ENCODE assay signal across 7 mouse cellular contexts in the genomic region with DNA sequence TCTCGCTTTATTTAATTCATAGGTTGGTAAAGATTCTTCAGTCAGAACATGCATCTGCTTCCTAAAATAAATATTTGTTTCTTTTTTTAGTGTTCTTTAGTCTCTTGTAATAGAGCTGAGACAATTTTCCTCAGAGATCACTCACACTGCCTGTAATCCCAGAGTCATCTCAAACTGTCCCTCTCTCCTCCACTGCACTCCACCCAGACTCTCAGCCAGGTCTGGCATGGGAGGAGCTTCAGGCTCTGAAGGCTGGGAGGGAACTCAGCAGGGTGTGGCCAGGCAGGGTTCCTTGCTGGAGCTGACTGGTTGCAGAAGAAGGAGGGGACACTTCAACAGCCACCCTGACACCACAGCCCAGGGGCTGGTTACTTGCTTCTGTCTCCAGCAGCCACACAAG.
DNase-seq lines count a peak whose midpoint lies in the region; ATAC-seq and TF ChIP-seq lines count a peak whose summit lies in the region.
"Not testable (repeated sequence)": the region's sequence is repeated elsewhere in the genome, so short reads cannot be mapped to it uniquely, and the experiment has no call there.

No protein-coding gene starts in this region.

- DNase-seq in liver, embryonic 14.5 days (ENCODE audit: low read depth in 3 of 3, low spot score in 3 of 3) = not testable (repeated sequence)

- TF ChIP-seq CTCF in liver, embryonic 14.5 days (IDR thresholded peaks at IDR 0.05; ENCODE audit: low read depth) = not testable (repeated sequence)

- WGBS in intestine, embryonic 16.5 days = no CpG with 5 or more reads among the region's 1 CpGs
- no CpG with 5 or more reads among the region's 1 CpGs for WGBS in liver, embryonic 12.5 days (ENCODE audit: insufficient replicate concordance)
- no CpG with 5 or more reads among the region's 1 CpGs for WGBS in liver, embryonic 14.5 days (ENCODE audit: insufficient replicate concordance)
- no CpG with 5 or more reads among the region's 1 CpGs for WGBS in liver, embryonic 16.5 days (ENCODE audit: insufficient replicate concordance)

- not testable (repeated sequence) for TF ChIP-seq EP300 in liver, embryonic 14.5 days (IDR thresholded peaks at IDR 0.05; ENCODE audit: low read depth)

- H3K36me3 ChIP-seq in intestine, embryonic 16.5 days (ENCODE audit: control insufficient read depth, insufficient read depth, low read length); liver, embryonic 12.5 days; liver, embryonic 14.5 days (replicated peaks; ENCODE audit: control insufficient read depth, insufficient read depth, low read depth); liver, embryonic 16.5 days (ENCODE audit: control insufficient read depth, insufficient read depth): not testable (repeated sequence)

- H3K9ac ChIP-seq in intestine, embryonic 16.5 days (ENCODE audit: low read depth, low read length); liver, embryonic 12.5 days; liver, embryonic 14.5 days (replicated peaks); liver, embryonic 16.5 days (ENCODE audit: low read depth, low read length): not testable (repeated sequence)

- peak; percentile 53; the same call in 1 of the 2 replicates for ATAC-seq in common myeloid progenitor, adult 5-6 weeks (replicated peaks; ENCODE audit: low read depth, poor library complexity, severe bottlenecking)
- peak; percentile 72 for ATAC-seq in erythroid progenitor cell, adult 5-6 weeks (replicated peaks; ENCODE audit: low FRiP score, poor library complexity, severe bottlenecking)
- peak; percentile 36; the same call in 1 of the 2 replicates for ATAC-seq in intestine, embryonic 16.5 days
- ATAC-seq in liver, embryonic 12.5 days = peak; percentile 85
- ATAC-seq in liver, embryonic 14.5 days (ENCODE audit: insufficient read depth) = peak; percentile 79
- ATAC-seq in liver, embryonic 16.5 days (ENCODE audit: low read depth) = peak; percentile 78
- ATAC-seq in megakaryocyte progenitor cell, adult 5-6 weeks (replicated peaks; ENCODE audit: poor library complexity) = peak; percentile 26; the same call in 1 of the 2 replicates

- not testable (repeated sequence) for H3K4me2 ChIP-seq in intestine, embryonic 16.5 days (ENCODE audit: low read depth, low read length); liver, embryonic 12.5 days; liver, embryonic 14.5 days (ENCODE audit: low read depth); liver, embryonic 16.5 days (ENCODE audit: low read depth, low read length)

- H3K9me3 ChIP-seq in intestine, embryonic 16.5 days (ENCODE audit: control insufficient read depth, low read length); liver, embryonic 12.5 days (replicated peaks); liver, embryonic 14.5 days (ENCODE audit: control insufficient read depth, low read length); liver, embryonic 16.5 days (replicated peaks; ENCODE audit: control insufficient read depth, low read length): not testable (repeated sequence)

- H3K4me1 ChIP-seq in intestine, embryonic 16.5 days (ENCODE audit: control insufficient read depth, insufficient read depth, low read length); liver, embryonic 12.5 days; liver, embryonic 14.5 days (replicated peaks; ENCODE audit: control insufficient read depth in 2 of 2, insufficient read depth in 2 of 2, low read length in 1 of 2); liver, embryonic 16.5 days (ENCODE audit: control insufficient read depth, low read depth, low read length): not testable (repeated sequence)

- not testable (repeated sequence) for H3K4me3 ChIP-seq in intestine, embryonic 16.5 days (ENCODE audit: low read length); liver, embryonic 12.5 days; liver, embryonic 14.5 days (ENCODE audit: insufficient read depth in 1 of 2, low read depth in 2 of 2, low read length in 2 of 2); liver, embryonic 16.5 days (ENCODE audit: low read depth, low read length)

- H3K27me3 ChIP-seq in intestine, embryonic 16.5 days (replicated peaks; ENCODE audit: control insufficient read depth, insufficient read depth, low read length); liver, embryonic 12.5 days (replicated peaks); liver, embryonic 14.5 days (ENCODE audit: control insufficient read depth, insufficient read depth, low read length); liver, embryonic 16.5 days (ENCODE audit: control insufficient read depth, insufficient read depth, low read depth, low read length): not testable (repeated sequence)

- not testable (repeated sequence) for H3K27ac ChIP-seq in intestine, embryonic 16.5 days (ENCODE audit: low read length); liver, embryonic 12.5 days; liver, embryonic 14.5 days; liver, embryonic 16.5 days (ENCODE audit: low read length)

Comparison
In these comparisons a context has a peak if more than half of its experiments do, and no peak if none do; other contexts are left out.
1. ATAC-seq: peak in every context shown above with its lines; median percentile 85 in liver, embryonic 12.5 days; 79 in liver, embryonic 14.5 days; 78 in liver, embryonic 16.5 days; 72 in erythroid progenitor cell, adult 5-6 weeks; 53 in common myeloid progenitor, adult 5-6 weeks; 36 in intestine, embryonic 16.5 days; 26 in megakaryocyte progenitor cell, adult 5-6 weeks.